9 mouse cellular contexts compared by ENCODE assay signal in genomic region chr6:55396176-55396575, GRCm38 (mm10). TPM values are rescaled to one million over a fixed set of nuclear protein-coding genes. Genes with fewer than 3 reads are reported as not detected.
A peak's percentile ranks its signal among the peaks of the same experiment; 100 is the strongest.
DNase-seq lines count a peak whose midpoint lies in the region; ATAC-seq lines count a peak whose summit lies in the region.
"Had no signal": no experiment of that assay in that cellular context is flagged by ENCODE, and none has a peak within 500 bp of the region (broad histone marks: within the 10 kb centered on the region; RNA-seq: fewer than 3 reads in every experiment).

No protein-coding gene starts in this region.

- no peaks in the 10 kb centered on the region for H3K36me3 ChIP-seq in limb, embryonic 12.5 days
- no peaks in the 10 kb centered on the region for H3K36me3 ChIP-seq in limb, embryonic 10.5 days
- H3K36me3 ChIP-seq in midbrain, embryonic 12.5 days = no peaks in the 10 kb centered on the region

- no peak overlapping the region for H3K4me3 ChIP-seq in limb, embryonic 12.5 days (replicated peaks)
- H3K4me3 ChIP-seq in limb, embryonic 10.5 days = no peak overlapping the region
- no peak overlapping the region for H3K4me3 ChIP-seq in midbrain, embryonic 12.5 days

- intact Hi-C loops in heart, postnatal 10 days (cut with DNase I) = no loop called here

- no peak for DNase-seq in limb, embryonic 10.5 days (ENCODE audit: low spot score)
- peak; percentile 41 for DNase-seq in embryo, embryonic 10.5 days (ENCODE audit: low spot score)
- peak; percentile 72 to 75 for DNase-seq in heart, postnatal 10 days
- DNase-seq in layer of hippocampus, adult 9-11 months = peak; percentile 67
- no peak for DNase-seq in spleen, postnatal 10 days (ENCODE audit: low spot score in 2 of 2)
- DNase-seq in ovary, postnatal 36 days (ENCODE audit: low spot score) = no peak

- peaks cover 16% of the 10 kb centered on the region for H3K4me1 ChIP-seq in limb, embryonic 12.5 days (replicated peaks)
- H3K4me1 ChIP-seq in limb, embryonic 10.5 days = peaks cover 31% of the 10 kb centered on the region
- peaks cover 28% of the 10 kb centered on the region for H3K4me1 ChIP-seq in midbrain, embryonic 12.5 days

- WGBS in limb, embryonic 12.5 days = 33% methylated on average over 3 of the region's 3 CpGs
- 52% methylated on average over 3 of the region's 3 CpGs for WGBS in limb, embryonic 10.5 days
- 54% methylated on average over 3 of the region's 3 CpGs for WGBS in midbrain, embryonic 12.5 days

- H3K9ac ChIP-seq in limb, embryonic 12.5 days (replicated peaks) = no peak overlapping the region
- H3K9ac ChIP-seq in midbrain, embryonic 12.5 days (replicated peaks) = no peak overlapping the region

- H3K27me3 ChIP-seq in limb, embryonic 12.5 days = peaks cover 17% of the 10 kb centered on the region
- H3K27me3 ChIP-seq in limb, embryonic 10.5 days (ENCODE audit: low read depth, poor library complexity, severe bottlenecking) = peaks cover 12% of the 10 kb centered on the region
- peaks cover 8% of the 10 kb centered on the region; the same call in 1 of the 2 replicates for H3K27me3 ChIP-seq in midbrain, embryonic 12.5 days

- ATAC-seq in limb, embryonic 12.5 days (ENCODE audit: insufficient number of reproducible peaks, insufficient read depth, low FRiP score, low TSS enrichment, low read depth) = peak; percentile 40; the same call in 1 of the 2 replicates
- ATAC-seq in midbrain, embryonic 12.5 days (ENCODE audit: low FRiP score, low read depth) = no peak

- H3K27ac ChIP-seq in limb, embryonic 12.5 days = 0 out of 2 replicates have a peak overlapping the region, but pooled peaks have one; percentile 13
- H3K27ac ChIP-seq in limb, embryonic 10.5 days = no peak overlapping the region
- 0 out of 2 replicates have a peak overlapping the region, but pooled peaks have one; percentile 39 for H3K27ac ChIP-seq in midbrain, embryonic 12.5 days (replicated peaks)

- H3K9me3 ChIP-seq in limb, embryonic 12.5 days = no peaks in the 10 kb centered on the region
- no peaks in the 10 kb centered on the region for H3K9me3 ChIP-seq in limb, embryonic 10.5 days (replicated peaks)
- no peaks in the 10 kb centered on the region for H3K9me3 ChIP-seq in midbrain, embryonic 12.5 days

- no peak overlapping the region for H3K4me2 ChIP-seq in limb, embryonic 12.5 days
- no peak overlapping the region for H3K4me2 ChIP-seq in midbrain, embryonic 12.5 days (replicated peaks)

RNA-seq across cellular contexts. Expression of gene Ghrhr, which starts 20.1 kb away (rescaled TPM):
- not detected in 2 replicates for polyA plus RNA-seq in limb, embryonic 12.5 days (2016; fragmentation: Nextera tagmentation; extraction: Ambion mirVana)
- polyA plus RNA-seq in limb, embryonic 10.5 days (2016; fragmentation: Nextera tagmentation; extraction: Ambion mirVana) = not detected in 2 replicates
- total RNA-seq in heart, postnatal 10 days (2021) = not detected
- polyA plus RNA-seq in midbrain, embryonic 12.5 days (2016; fragmentation: Nextera tagmentation; extraction: Ambion mirVana) = not detected in 2 replicates
- total RNA-seq: MEL had no signal

RNA-seq across cellular contexts. Expression of gene Adcyap1r1, which starts 55.6 kb away (rescaled TPM):
- polyA plus RNA-seq in limb, embryonic 12.5 days (2016; fragmentation: Nextera tagmentation; extraction: Ambion mirVana) = 1.0 and 1.2 TPM in 2 replicates
- polyA plus RNA-seq in limb, embryonic 10.5 days (2016; fragmentation: Nextera tagmentation; extraction: Ambion mirVana) = 0.83 and 0.90 TPM in 2 replicates
- total RNA-seq in heart, postnatal 10 days (2021) = 1 to 10 TPM; 7.7 to 8.3 TPM
- polyA plus RNA-seq in midbrain, embryonic 12.5 days (2016; fragmentation: Nextera tagmentation; extraction: Ambion mirVana) = 29.8 and 30.5 TPM in 2 replicates
- total RNA-seq: MEL had no signal

RNA-seq across cellular contexts. Expression of gene Aqp1, which starts 59.9 kb away (rescaled TPM):
- polyA plus RNA-seq in limb, embryonic 12.5 days (2016; fragmentation: Nextera tagmentation; extraction: Ambion mirVana) = 4.0 and 4.2 TPM in 2 replicates
- polyA plus RNA-seq in limb, embryonic 10.5 days (2016; fragmentation: Nextera tagmentation; extraction: Ambion mirVana) = 0.94 and 1.1 TPM in 2 replicates
- 100 to 1,000 TPM; 195 to 252 TPM for total RNA-seq in heart, postnatal 10 days (2021)
- 5.0 and 7.9 TPM in 2 replicates for polyA plus RNA-seq in midbrain, embryonic 12.5 days (2016; fragmentation: Nextera tagmentation; extraction: Ambion mirVana)

Comparison
In these comparisons a context has a peak if more than half of its experiments do, and no peak if none do; other contexts are left out.
1. DNase-seq: peak in embryo, embryonic 10.5 days (single experiment), heart, postnatal 10 days (2 of 2) and layer of hippocampus, adult 9-11 months (single experiment); none in limb, embryonic 10.5 days (single experiment), spleen, postnatal 10 days (0 of 2) and ovary, postnatal 36 days (single experiment).
2. RNA of gene Adcyap1r1, which starts 55.6 kb away (polyA plus RNA-seq): 29.8 to 30.5 TPM in midbrain, embryonic 12.5 days; 1.0 to 1.2 TPM in limb, embryonic 12.5 days and 0.83 to 0.90 TPM in limb, embryonic 10.5 days; every median in the first group is over 10 times any median in the second.